Mouse (Mus musculus) fat pad, adult 2 months (tissue): ENCODE data around the gene Zcchc24.

ENCODE experiments used
- DNase-seq: peaks from one replicate; pipeline ENCODE4 v3.0.0-alpha.2; 2011; ENCODE audit warnings: low read depth, low spot score; ENCODE audit errors: extremely low read depth

Gene Zcchc24

GRCm38 (mm10) chr14:25749143-25749909, 19.5 kb downstream of the Zcchc24 start:
- no peak for DNase-seq

GRCm38 (mm10) chr14:25747996-25748756, 20.7 kb downstream of the Zcchc24 start:
- no peak for DNase-seq

DNA sequence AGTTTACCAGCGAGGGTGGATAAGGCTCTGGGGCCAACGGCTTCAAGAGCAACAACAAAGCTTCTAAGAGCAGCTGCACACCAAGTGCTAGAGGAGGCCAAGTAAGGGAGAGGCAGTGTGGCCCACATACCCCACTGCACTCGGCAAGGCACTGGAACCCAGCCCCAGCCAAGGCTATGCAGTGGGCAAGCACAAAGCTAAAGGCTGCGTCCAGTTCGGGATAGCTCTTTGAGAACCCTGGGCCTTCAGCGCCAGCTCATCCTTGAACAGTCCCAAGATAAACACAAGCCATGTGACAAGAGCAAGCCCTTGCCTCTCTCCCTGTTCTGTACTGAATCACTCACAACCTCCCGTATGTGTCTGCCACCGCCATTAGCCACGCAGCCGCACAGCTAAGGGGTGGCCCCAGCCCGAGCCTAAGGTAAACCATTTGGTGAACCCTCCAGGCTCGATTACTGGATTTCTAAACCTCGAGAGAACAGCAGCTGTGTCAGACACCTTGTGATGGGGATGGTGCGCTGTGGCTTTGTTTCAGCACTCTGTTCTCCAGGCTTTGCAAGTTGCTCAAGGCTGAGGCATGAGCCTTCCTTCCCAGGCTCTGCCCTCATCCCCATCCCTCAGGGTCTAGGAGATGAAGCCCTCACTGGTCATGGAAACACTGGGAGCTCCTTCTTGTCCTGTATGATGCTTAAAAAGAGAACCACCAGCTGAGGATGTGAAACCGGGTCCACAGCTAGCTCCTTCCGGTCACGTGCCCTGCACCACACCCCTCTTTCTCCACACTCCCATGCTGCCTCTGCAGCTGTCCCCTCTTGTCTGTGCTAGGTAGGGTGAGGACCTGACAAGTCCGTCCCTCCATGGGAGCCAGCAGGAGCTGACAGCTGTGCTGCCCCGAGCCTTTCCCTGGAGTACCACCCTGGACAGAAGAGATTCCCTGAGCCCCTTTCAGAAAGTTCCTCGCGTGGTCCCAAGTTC, 21.6 kb downstream of the Zcchc24 start:
- no peak for DNase-seq

DNA sequence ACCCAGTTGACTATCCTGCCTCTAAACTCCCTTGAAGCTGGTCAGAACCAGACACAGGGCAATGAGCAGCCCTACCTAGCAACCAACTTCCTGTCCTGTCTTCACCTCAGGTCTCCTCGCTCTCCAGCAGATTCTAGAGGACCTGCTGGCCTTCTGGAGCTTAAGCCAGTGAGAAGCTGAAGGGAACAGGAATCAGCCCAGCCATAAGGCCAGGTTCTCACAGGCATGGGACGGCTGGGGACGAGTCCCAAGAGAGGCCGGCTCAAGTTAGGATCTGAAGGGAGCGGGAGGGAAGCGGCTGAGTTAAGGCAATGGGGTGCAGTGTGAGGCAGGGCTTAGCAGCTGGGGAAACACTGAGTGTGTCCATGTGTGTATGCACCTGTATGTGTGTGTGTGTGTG, 22.5 kb downstream of the Zcchc24 start:
- DNase-seq: no peak

DNA sequence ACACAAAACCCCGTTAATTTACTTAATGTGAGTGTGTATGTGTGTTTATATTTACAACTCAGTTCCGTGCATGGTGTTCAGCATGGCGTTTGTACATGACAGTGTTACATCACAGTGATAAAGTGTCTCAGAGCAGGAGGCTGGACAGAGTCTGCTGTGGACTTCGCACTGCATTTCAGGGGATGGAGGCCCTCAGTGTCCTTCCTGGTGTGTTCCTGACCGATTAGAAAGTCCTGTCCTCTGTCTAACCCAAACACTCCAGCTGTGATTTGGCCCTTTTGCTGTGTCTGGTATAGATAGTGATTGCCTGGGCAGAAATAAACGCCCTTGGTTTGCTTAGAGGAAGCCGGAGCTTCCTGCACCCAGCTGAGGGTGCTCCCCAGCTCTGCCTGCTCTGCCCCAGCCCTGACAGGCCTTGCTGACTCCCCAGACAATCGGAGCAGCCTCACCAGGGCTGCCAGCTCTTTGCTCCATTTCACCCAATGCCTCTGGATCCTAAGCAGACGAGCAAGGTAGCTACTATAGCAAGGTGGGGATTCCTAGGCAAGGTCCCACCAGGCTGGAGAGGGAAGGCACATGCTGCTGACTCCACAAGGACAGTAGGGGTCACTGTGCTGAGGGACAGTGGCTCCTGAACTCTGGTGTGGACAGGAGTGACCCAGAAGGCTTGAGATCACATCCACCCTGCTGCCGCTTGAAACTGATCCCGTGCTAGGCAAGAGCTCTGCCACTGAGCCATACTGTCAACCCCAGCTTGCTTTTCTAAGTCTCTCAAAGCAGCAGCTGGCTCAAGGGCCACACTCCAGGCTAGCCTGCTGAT, 23.3 kb downstream of the Zcchc24 start:
- DNase-seq: no peak

- DNase-seq: no peak
These were observed 25.9 kb downstream of the Zcchc24 start for GRCm38 (mm10) chr14:25742943-25743342.

DNA sequence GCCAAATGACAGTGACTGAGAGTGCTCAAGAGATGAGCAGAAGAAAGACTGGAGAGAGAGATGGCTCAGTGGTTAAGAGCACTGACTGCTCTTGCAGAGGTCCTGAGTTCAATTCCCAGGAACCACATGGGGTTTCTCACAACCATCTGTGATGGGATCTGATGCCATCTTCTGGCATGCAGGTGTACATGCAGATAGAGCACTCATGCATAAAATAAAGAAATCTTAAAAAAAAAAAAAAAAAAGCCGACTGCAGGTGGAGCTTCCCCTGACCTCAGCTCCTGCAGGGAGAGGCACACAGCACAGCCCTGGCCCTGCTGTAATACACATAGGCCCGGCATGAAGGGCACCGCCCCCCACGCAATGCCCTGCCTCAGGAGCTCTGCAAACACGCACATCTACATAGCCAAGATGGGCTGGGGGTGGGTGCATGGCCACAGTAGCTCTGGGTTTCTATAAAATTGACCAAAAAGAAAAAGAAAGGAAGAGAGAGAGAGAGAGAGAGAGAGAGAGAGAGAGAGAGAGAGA, 26.9 kb downstream of the Zcchc24 start:
- DNase-seq: no peak

- DNase-seq: no peak
These were observed 27.6 kb downstream of the Zcchc24 start for GRCm38 (mm10) chr14:25741211-25741610.

GRCm38 (mm10) chr14:25739957-25740565, 28.8 kb downstream of the Zcchc24 start:
- DNase-seq: no peak

GRCm38 (mm10) chr14:25738591-25739001, 30.2 kb downstream of the Zcchc24 start:
- DNase-seq: no peak

GRCm38 (mm10) chr14:25736589-25736988, 32.2 kb downstream of the Zcchc24 start:
- no peak for DNase-seq

DNA sequence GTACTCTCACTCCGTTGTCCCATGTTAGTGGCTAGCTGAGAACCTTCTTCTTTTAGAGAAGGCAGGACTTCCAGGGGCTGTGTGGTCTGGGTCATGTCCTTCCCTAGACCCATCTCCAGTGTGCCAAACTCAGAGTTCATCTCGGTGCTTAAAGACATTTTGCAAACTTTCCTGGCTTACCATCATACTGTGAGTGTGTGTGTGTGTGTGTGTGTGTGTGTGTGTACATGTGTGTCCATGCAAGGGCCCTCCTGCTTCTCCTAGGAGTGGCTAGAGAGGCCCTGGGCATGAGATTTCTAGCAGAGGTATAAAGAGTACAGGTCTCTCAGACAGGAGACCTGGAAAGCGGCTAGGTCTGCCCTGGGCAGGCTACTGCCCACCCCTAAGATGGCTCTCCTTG, 32.7 kb downstream of the Zcchc24 start:
- no peak for DNase-seq

- no peak for DNase-seq
These were observed 33.8 kb downstream of the Zcchc24 start for GRCm38 (mm10) chr14:25734736-25735716.

- DNase-seq: no peak
These were observed 41.7 kb downstream of the Zcchc24 start for GRCm38 (mm10) chr14:25727149-25727510.

DNA sequence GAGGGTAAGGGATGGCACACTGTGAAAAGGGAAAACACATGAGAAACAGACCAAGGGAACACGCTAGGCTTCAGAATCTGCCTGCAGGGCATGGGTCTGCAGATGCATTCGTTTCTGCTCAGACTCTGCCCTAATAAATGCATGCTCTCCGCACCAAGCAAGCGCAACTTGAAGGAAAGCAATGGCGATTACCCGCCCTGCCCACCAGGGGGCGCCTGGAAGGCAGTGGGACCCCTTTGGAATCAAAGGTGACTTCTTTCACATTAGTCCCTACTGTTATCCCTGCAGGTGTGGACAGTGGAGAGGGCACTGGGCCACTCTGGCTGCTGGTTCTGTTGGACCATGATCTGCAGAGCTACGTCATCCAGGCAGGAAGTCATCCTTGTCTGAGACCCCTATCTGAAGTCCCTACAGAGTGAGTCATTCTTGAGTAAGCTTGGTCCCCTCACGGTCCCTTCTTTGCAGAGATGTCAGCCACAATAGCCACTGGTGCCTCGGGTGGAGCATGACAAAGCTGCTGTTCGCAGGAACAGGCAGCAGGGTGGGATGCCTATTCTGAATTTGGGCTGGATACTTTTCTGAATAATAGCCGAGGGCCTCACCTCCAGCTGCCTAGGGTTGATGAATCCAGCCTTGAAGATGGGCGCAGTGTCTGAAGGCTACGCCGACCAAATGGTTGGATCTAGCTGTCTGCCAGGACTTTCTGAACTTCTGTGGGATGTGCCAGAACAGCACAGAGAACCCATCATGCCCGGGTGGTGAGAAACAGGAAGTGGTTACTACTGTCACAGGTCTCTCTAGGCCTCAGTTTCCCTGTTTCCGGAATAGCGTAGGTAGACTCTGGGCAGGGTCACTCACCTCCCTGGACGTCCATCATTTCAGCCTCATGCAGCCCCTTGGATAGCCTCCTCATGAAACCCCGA, 42.4 kb downstream of the Zcchc24 start:
- DNase-seq: no peak

DNA sequence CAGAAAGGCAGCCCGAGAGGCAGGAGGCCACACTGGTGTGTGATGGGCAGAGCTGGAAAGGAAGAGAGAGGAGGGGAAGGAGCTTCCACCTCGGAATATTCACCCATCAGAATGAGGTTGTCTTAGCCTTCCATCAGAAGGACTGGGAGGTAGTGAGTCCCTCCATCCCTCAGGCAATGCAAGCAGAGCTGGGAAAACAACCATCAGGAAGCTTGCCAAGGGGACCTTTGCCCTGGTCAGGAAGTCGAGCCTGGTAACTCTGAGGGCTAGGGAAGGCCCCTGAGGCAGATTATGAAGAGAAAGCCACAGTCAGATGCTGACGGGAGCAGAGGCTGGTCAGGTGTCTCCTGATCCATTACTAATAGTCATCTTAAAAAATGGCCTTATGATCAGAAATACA, 43.1 kb downstream of the Zcchc24 start:
- no peak for DNase-seq

DNA sequence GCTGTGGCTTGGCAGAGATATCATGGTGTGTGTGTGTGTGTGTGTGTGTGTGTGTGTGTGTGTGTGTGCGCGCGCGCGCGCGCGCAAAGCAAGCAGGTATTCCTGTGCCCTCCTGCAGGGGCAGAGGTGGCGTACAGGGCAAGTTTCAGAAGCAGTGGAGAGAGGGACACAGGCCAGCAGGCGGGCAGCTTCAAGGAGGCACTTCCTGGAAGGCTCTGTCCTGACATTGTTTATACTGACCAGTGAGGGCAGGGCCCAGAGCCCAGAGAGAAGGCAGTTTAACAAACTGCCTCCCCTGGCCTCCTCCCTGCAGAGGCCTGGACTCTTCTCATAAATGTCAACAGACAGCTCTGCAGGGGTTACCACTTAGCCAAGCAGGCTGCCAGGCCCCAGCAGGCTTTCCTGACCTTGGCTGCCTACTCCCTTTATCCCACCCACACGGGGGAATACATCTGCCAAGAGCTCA, 43.8 kb downstream of the Zcchc24 start:
- DNase-seq: no peak
